Mouse (Mus musculus) erythroblast, embryonic 14.5 days (primary cell): Measurements from ENCODE around the gene Tmem131.

Experiments used
- GATA1 ChIP-seq: IDR thresholded peaks from 2 replicates; pipeline ENCODE4 v1.6.1; 2012; ENCODE audit warnings: low read length, inconsistent platforms, mixed read lengths
- TAL1 ChIP-seq: IDR thresholded peaks from 3 replicates; pipeline ENCODE4 v1.6.1; 2012; ENCODE audit warnings: low read length, inconsistent platforms, mixed read lengths

DNA sequence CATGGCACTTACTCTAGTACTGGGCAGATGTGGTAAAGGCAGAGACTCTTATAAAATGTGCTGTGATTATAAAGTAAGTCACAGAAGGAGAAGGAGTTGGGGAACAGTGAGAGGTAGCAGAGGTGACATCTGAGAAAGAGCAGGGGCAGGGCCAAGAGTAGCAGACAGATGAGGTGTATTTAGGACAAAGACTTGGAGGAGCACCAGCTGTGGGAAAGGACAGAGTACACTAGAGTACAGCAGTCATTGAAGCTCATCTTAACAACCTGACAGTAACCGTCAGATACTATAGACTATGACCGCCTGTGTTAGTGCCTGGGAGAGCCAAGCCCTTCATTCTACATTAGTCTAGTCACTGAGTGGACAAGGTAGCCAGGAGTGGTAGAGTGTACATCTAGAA, 102.5 kb downstream of the Tmem131 start:
- TF ChIP-seq GATA1 (no peak), TAL1 (no peak)
